Mouse (Mus musculus) retina, postnatal 1 day (tissue): Measurements from ENCODE around the gene Oxnad1.
"Not testable (repeated sequence)": the region's sequence is repeated elsewhere in the genome, so short reads cannot be mapped to it uniquely, and the experiment has no call there.

Experiments used
- DNase-seq: peaks from one replicate; pipeline ENCODE4 v3.0.0-alpha.2; 2012

The Oxnad1 gene

GRCm38 (mm10) chr14:32091124-32091523, 6.0 kb downstream of the Oxnad1 start:
- no peak for DNase-seq

GRCm38 (mm10) chr14:32091704-32092103, 6.5 kb downstream of the Oxnad1 start:
- no peak for DNase-seq

DNA sequence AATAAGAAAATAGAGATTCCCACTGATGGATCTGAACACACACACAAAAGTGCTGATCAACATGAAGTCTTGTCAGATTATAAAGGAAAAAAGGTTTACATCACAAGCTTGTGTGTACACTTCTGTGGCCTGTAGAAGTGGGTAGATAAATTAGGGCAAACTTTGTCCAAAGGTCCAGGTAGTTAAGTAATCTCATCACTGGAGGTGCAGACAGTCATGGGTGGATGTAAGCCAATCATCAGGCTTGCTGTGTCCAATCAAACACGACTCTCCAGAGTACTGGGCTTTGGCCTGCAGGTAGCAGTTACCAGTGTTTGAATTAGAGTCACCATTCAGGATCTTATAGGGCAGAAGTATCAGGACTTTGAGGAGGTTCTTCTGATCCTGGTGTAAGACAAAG, 7.8 kb downstream of the Oxnad1 start:
- no peak for DNase-seq

- no peak for DNase-seq
Measured at GRCm38 (mm10) chr14:32093500-32094117, 8.4 kb downstream of the Oxnad1 start.

- DNase-seq, result no peak
Measured at GRCm38 (mm10) chr14:32095646-32096045, 10.5 kb downstream of the Oxnad1 start.

GRCm38 (mm10) chr14:32096740-32097139, 11.6 kb downstream of the Oxnad1 start:
- no peak for DNase-seq

GRCm38 (mm10) chr14:32097691-32098090, 12.5 kb downstream of the Oxnad1 start:
- DNase-seq, result no peak

GRCm38 (mm10) chr14:32098951-32099350, 13.8 kb downstream of the Oxnad1 start:
- no peak for DNase-seq

GRCm38 (mm10) chr14:32103556-32103955, 18.4 kb downstream of the Oxnad1 start:
- DNase-seq, result no peak

GRCm38 (mm10) chr14:32105663-32106062, 20.5 kb downstream of the Oxnad1 start:
- peak; percentile 2 for DNase-seq

DNA sequence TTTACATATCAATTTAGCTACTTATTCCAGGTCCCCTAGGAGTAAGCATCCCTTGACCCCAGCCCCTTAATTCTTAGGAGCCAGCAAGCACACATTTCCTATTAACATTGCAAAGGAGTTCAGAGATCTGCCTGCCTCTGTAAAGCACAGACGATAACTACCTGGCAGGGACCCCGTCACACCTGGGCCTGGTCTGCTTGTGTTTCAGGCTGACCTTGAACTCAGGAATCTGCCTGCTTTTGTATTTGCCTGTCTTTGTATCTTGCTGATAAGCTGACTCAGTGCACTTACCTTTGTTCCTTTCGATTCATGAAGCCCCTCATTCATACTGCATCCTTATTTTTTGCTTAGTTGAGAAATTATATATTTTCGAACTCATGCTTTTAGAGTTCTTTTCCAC, 21.7 kb downstream of the Oxnad1 start:
- no peak for DNase-seq

DNA sequence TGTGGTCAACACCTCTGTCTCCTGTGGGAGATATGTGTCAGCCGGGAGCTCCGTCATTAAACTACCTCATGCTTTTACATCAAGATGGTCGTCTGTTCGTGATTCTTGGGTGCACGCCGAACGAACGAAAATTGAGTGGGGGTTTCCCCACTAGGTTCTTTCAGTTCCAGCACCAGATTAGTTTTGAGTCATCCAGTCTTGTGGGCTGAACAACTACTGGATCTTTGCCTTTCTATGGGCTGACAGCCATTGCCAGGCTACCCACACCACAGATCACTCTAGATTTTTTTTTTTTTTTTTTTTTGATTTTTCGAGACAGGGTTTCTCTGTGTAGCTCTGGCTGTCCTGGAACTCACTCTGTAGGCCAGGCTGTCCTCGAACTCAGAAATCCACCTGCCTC, 26.9 kb downstream of the Oxnad1 start:
- not testable (repeated sequence) for DNase-seq

GRCm38 (mm10) chr14:32120940-32121919, 36.1 kb downstream of the Oxnad1 start:
- no peak for DNase-seq

- DNase-seq, result peak; percentile 33
Measured at GRCm38 (mm10) chr14:32121920-32122315, 36.7 kb downstream of the Oxnad1 start.

DNA sequence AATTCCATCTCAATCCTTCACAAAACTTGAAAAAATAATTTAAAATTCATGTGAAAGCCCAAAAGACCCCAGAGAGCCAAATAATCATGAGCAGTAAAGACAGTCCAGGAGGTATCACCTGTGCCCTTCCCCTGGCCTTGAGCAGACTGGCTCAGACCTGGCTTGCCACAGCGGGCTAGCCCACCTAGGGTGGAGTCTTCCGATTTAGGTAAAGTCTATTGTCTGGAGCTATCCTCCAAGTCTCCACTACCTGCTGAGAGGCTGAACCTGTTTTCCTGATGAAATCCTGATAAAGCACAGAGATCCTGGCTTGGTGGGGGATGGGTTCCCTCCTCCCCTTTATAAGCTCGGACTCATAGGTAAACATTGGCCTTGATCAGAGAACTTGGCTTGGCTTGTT, 39.1 kb downstream of the Oxnad1 start:
- no peak for DNase-seq

GRCm38 (mm10) chr14:32125256-32125655, 40.1 kb downstream of the Oxnad1 start:
- DNase-seq, result not testable (repeated sequence)

- no peak for DNase-seq
Measured at GRCm38 (mm10) chr14:32128409-32128808, 43.2 kb downstream of the Oxnad1 start.

GRCm38 (mm10) chr14:32131836-32132235, 46.7 kb downstream of the Oxnad1 start:
- no peak for DNase-seq

GRCm38 (mm10) chr14:32134293-32134692, 49.1 kb downstream of the Oxnad1 start:
- no peak for DNase-seq

DNA sequence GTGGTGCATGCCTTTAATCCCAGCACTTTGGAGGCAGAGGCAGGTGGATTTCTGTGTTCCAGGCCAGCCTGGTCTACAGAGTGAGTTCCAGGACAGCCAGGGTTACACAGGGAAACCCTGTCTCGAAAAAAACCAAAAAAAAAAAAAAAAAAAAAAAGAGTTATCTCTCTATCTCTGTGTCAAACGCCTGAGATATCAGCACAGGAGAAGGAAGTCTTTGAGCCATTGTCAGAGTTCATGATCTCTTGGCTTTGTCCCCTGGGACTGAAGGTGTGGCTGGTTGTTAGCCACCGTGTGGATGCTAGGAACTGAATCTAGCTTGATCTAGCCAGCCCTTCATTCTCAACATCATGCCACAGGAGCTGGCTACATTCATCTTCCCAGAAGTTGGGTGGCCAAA, 51.3 kb downstream of the Oxnad1 start:
- DNase-seq, result not testable (repeated sequence)

DNA sequence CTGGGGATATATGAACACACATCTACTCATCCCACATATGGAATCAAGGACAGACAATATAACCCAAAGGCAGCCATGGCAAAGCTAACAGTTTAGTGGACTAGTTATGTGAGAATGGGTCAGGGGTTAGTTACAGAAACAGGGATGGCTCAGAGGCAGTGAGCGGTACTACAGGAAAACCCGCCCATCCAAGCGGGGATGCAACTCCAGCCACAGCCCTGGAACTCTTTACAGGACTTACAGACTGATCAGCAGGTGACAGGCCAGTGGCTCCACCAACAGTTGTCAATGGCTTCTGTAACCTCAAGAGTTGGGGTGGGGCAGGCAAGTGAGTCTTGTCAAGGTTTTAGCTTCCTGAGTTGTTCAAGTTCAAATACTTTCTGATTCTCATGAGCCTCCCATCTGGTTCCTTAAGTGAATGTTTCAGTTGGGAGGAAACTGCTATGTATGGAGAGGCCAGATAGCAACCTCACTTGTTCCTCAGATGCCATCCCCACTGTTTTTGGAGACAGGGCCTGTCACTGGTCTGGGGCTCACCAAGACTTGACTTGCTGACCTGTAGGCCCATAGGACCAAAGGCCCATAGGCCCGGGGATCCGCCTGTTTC, 55.3 kb downstream of the Oxnad1 start:
- DNase-seq, result no peak

DNA sequence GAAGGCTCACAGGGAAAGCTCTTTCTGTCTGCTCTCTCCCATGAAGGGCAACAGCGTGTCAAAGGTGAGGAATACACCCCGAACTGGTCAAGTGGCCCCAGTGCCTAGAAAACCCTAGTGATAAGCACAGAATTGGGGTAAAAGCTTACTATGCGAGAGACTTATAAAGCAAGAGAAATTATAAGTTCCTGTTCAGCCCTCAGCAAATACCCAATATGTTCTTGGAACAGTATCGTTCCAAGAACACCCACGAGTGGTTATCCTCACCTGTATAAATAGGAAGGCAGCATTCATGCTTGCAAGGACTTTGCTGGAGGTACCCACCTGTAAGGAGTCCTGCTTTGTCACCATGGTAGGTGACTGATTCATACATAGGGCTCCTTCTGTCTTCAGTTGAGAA, 56.5 kb downstream of the Oxnad1 start, which contains the start of gene Msmb:
Msmb (plus strand) TSS at position 301 of the 400 bp plus-strand sequence.
- no peak for DNase-seq

- DNase-seq, result no peak
Measured at GRCm38 (mm10) chr14:32144734-32145133, 59.6 kb downstream of the Oxnad1 start.

GRCm38 (mm10) chr14:32145401-32145800, 60.2 kb downstream of the Oxnad1 start:
- no peak for DNase-seq
